Mouse (Mus musculus) myocyte (in vitro differentiated cells): Measurements from ENCODE around the gene Ccdc163.

ENCODE experiments used
- CEBPB ChIP-seq: IDR thresholded peaks from 2 replicates; pipeline ENCODE4 v1.6.1; 2011; ENCODE audit warnings: mild to moderate bottlenecking, moderate library complexity; ENCODE audit not compliant: poor library complexity, insufficient read depth, severe bottlenecking
- MAX ChIP-seq: IDR thresholded peaks from one replicate; pipeline ENCODE4 v1.6.1; 2011; ENCODE audit warnings: low read depth, mild to moderate bottlenecking, control low read depth
- MYOD1 ChIP-seq, 3 experiments: IDR thresholded peaks; one replicate each; pipeline ENCODE4 v1.6.1; 2011; ENCODE audit warnings: control low read depth in 2 of 3, low read depth in 2 of 3, mild to moderate bottlenecking in 2 of 3, moderate library complexity in 1 of 3; ENCODE audit not compliant: insufficient read length in 2 of 3, control insufficient read depth in 1 of 3
- POLR2A ChIP-seq: IDR thresholded peaks from one replicate; pipeline ENCODE4 v1.6.1; 2011; ENCODE audit warnings: low read depth, mild to moderate bottlenecking, control low read depth, moderate library complexity; ENCODE audit not compliant: insufficient read length
- USF1 ChIP-seq: IDR thresholded peaks from one replicate; pipeline ENCODE4 v1.6.1; 2011; ENCODE audit warnings: low read depth, mild to moderate bottlenecking, control low read depth, moderate library complexity

GRCm38 (mm10) chr4:116676027-116676426, 32.3 kb upstream of the Ccdc163 start:
- no peak for TF ChIP-seq CEBPB
- no peak for TF ChIP-seq MAX
- no peak for TF ChIP-seq MYOD1 (IDR thresholded peaks at IDR 0.05; ENCODE audit: control insufficient read depth in 1 of 3, insufficient read length in 2 of 3, low read depth in 2 of 3)
- TF ChIP-seq USF1: no peak
- TF ChIP-seq POLR2A: no peak
